Mouse (Mus musculus) bone marrow, adult 2 months (tissue): ENCODE measurements around the gene Thtpa.

Source experiments
- CTCF ChIP-seq: fragments of 200-500 bp; IDR thresholded peaks from 2 replicates; pipeline ENCODE4 v1.5.1; 2011; ENCODE audit warnings: low read length, control low read depth; ENCODE audit not compliant: control insufficient read depth, insufficient read depth
- POLR2A ChIP-seq: fragments of 200-500 bp; IDR thresholded peaks from 2 replicates; pipeline ENCODE4 v1.6.1; 2011; ENCODE audit warnings: low read depth, mild to moderate bottlenecking, control low read depth, low read length, borderline replicate concordance; ENCODE audit not compliant: control insufficient read depth

- TF ChIP-seq POLR2A (no peak), CTCF (no peak)
Measured at GRCm38 (mm10) chr14:55113351-55113974, 18.9 kb downstream of the Thtpa start.
